Mouse (Mus musculus): ENCODE measurements at regions not wholly inside any gene's neighbourhood (a gene's known extent, or its start where the extent isn't known, plus 50 kb on each side); places are given as distances from the start of the nearest gene placed in this dataset.

DNA sequence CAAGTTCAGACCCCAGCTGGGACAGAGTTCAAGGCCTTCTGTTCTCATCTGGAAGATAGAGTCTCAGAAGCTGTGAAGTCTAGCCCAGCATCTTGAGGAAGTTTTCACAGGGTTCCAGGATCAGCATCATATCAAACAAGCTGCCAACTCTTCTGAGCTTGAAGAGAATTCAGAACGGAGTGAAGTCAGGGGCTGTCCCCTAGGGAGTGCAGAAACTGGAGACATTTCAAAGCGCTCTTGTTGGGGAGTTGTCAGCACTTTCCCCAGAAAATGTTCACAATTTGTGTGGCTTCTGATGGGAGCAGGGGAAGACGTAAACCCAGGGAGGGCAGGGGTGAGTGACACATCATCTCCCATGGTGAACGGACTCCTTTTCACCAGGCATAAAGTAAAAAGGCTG, 146.2 kb upstream of the Foxa2 start:
- TF ChIP-seq CTCF (IDR thresholded peaks at IDR 0.05) = no peak
- TF ChIP-seq EP300 (IDR thresholded peaks at IDR 0.05) = no peak
